Mouse (Mus musculus): ENCODE measurements at regions not wholly inside any gene's neighbourhood (a gene's known extent, or its start where the extent isn't known, plus 50 kb on each side); places are given as distances from the start of the nearest gene placed in this dataset.
A peak's percentile ranks its signal among the peaks of the same experiment; 100 is the strongest.

DNA sequence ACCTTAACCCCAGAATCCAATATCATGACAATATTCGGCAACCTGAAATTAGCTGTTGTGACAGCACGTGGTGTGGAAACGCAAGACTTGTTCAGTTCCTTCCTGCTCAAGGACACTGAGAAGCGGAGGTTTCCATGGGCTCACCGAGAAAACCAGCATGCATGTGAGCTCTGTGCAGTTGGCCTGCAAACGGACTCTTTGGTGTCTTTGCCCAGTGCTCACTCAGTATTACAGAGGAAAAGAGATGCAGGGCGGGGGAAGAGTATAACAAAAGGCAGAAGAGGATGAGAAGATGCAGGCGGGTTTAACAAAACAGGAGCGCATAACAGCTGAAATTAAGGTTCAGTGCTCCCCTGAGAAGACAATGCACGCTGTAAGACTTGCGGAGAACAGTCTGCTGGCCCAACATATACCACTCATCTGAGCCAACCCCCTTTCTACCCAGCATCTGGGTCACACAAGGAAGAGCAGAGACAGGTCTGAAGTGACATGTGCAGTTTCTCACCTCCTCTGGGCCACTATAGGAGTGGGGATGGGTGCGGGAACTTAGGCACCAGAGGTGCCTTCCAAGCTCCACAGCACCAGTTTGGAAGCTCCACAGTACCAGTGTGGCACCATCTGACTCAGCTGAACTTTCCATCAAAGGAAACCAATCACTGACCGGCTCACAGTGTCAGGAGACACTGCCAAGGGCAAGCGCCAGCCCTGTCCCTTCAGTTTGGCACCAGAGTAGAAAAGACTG lies 133.6 kb upstream of the Klf7 start:
- no peak for TF ChIP-seq CTCF (IDR thresholded peaks at IDR 0.05)
- ChIA-PET POLR2A (no interaction called here), CTCF (interaction anchor here (1.1 kb wide), 1 partner anchor 26 kb away, joined by 3 read pairs; no protein-coding TSS in a partner anchor)
- DNase-seq (ENCODE audit: low read depth, low spot score) (no peak), ATAC-seq (no peak)
- no peaks in the 10 kb centered on the region for H3K27me3 ChIP-seq
- in situ Hi-C loops (cut with MboI; ENCODE audit: low pct_unique_long_range_greater_than_20kb) = no loop called here

GRCm38 (mm10) chr1:64254673-64255072 lies 132.6 kb upstream of the Klf7 start:
- H3K27me3 ChIP-seq = no peaks in the 10 kb centered on the region
- in situ Hi-C loops (cut with MboI; ENCODE audit: low pct_unique_long_range_greater_than_20kb) = no loop called here
- ChIA-PET POLR2A (no interaction called here), CTCF (interaction anchor here (1.0 to 1.1 kb wide), 3 partner anchors 10 to 50 kb away, joined by 3 read pairs; no protein-coding TSS in a partner anchor)
- DNase-seq (ENCODE audit: low read depth, low spot score) = no peak
- no peak for TF ChIP-seq CTCF (IDR thresholded peaks at IDR 0.05)
- ATAC-seq = no peak

DNA sequence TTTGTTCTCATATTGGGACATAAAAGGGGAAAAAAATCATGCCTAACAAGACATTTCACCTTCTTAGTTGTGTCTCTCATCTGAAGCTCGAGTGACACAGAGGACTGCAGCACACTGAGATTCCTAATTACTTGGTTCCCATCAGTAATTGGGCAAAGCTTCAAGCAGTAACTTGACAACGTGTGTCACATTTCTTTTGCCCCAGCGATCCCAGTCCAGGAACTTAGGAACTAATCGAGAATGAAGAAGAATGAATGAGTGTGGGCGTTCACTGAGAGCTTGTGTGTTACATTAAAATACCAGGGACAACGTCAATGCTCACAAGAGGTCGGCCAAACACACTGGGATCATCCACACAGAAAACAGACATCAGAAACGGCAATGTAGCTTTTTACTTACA lies 131.9 kb upstream of the Klf7 start:
- DNase-seq (ENCODE audit: low read depth, low spot score) (no peak), ATAC-seq (no peak)
- no peaks in the 10 kb centered on the region for H3K27me3 ChIP-seq
- ChIA-PET CTCF (interaction anchor here (1.0 kb wide), 2 partner anchors 10 to 51 kb away, joined by 3 read pairs; no protein-coding TSS in a partner anchor), POLR2A (no interaction called here)
- TF ChIP-seq CTCF (IDR thresholded peaks at IDR 0.05) = no peak
- in situ Hi-C loops (cut with MboI; ENCODE audit: low pct_unique_long_range_greater_than_20kb) = no loop called here

DNA sequence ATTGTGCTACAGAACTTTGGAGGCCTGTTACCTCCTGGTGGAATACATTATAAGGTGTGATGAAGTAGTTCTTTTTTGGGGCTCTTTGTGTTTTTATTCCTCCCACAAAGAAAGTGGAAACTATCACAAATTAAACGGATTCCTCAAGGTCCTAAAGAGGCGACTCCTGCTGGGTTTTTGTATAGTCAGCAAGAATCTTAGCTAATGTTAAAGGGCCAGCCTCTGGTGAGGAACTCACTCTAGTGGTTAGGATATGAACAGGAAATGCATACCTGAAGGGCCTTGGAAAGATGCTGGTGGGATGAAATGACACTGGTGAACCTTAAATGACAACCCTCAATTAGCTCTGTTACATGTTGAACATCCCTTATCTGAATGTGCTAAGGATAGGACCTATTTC lies 120.3 kb upstream of the Klf7 start:
- ATAC-seq (no peak), DNase-seq (ENCODE audit: low read depth, low spot score) (no peak)
- TF ChIP-seq CTCF (IDR thresholded peaks at IDR 0.05) = no peak
- ChIA-PET CTCF (no interaction called here), POLR2A (no interaction called here)
- H3K27me3 ChIP-seq = no peaks in the 10 kb centered on the region
- in situ Hi-C loops (cut with MboI; ENCODE audit: low pct_unique_long_range_greater_than_20kb) = no loop called here

DNA sequence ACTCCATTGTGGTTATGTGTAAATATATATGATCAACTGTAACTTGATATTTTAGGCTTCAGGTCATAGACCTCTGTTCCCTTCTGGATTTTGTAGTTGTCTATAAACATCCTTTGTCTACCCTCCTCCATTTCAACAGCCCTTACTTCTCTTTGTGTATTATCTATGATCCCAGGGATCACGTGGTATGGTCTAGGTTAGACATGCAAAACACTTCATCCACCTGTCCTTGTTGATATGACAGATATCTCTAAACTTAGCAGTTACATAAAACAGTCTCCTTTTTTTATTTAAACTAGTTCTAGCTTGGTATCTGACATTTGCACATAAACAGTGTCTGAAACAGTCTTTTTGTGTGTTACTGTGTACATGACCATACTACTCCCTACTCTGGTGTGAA lies 107.6 kb upstream of the Klf7 start:
- no peaks in the 10 kb centered on the region for H3K27me3 ChIP-seq
- CTCF ChIA-PET = interaction anchor here (1.0 kb wide), 1 partner anchor 25 kb away, joined by 3 read pairs; no protein-coding TSS in a partner anchor
- TF ChIP-seq CTCF (IDR thresholded peaks at IDR 0.05) = no peak
- in situ Hi-C loops (cut with MboI; ENCODE audit: low pct_unique_long_range_greater_than_20kb) = loop anchor here (5.0 to 10.0 kb wide), 2 partner anchors 87 to 215 kb away; no protein-coding TSS in a partner anchor
- no peak for DNase-seq (ENCODE audit: low read depth, low spot score)
- POLR2A ChIA-PET = no interaction called here
- no peak for ATAC-seq

DNA sequence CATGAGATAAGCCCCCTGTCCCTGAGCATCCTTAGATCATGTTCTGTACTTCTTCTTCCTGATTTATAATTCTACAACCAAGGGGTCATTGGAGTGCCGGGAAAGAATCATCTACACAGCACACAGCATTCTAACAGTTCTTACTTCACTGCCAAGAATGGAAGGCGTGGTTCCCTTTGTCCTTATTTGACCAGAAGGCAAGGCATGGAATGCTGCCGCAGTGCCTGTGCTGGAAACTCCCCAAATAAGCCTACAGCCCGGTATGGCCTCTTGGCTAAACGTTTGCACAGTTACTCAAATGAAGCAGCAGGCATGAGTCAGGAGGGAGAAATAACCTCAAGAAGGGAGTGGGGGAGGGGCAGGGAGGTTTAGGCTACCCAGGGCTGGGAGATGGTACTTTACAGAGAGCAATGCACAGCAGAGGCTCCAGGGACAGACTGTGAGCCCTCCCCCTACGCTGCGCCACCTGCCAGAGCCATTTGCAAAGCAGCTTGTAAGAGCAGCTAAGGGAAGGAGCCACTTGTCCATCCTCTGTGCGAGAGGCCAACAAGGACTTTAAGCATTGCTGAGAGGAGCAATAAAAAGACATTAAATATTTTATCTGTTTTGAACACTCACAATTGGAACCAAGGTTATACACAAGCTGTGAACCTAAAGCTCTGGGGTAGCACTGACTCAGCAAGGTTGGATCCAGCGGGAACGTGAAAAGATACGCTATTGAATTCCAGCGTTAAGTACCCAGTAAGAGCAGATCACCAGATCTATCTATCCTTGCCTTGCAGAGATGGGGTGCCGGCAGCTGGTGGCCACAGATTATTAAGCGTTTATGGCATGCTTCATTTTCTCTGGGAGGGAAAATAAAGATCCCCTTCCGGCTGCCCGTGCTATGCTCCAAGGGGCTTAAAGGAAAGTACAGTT lies 104.2 kb upstream of the Klf7 start:
- TF ChIP-seq CTCF (IDR thresholded peaks at IDR 0.05) = no peak
- DNase-seq (ENCODE audit: low read depth, low spot score) (peak; percentile 86), ATAC-seq (peak; percentile 91)
- ChIA-PET POLR2A (no interaction called here), CTCF (no interaction called here)
- in situ Hi-C loops (cut with MboI; ENCODE audit: low pct_unique_long_range_greater_than_20kb) = loop anchor here (5.0 to 10.0 kb wide), 2 partner anchors 84 to 219 kb away; no protein-coding TSS in a partner anchor
- no peaks in the 10 kb centered on the region for H3K27me3 ChIP-seq

GRCm38 (mm10) chr1:64223779-64224687 lies 102.0 kb upstream of the Klf7 start:
- DNase-seq (ENCODE audit: low read depth, low spot score) = no peak
- no peak for TF ChIP-seq CTCF (IDR thresholded peaks at IDR 0.05)

DNA sequence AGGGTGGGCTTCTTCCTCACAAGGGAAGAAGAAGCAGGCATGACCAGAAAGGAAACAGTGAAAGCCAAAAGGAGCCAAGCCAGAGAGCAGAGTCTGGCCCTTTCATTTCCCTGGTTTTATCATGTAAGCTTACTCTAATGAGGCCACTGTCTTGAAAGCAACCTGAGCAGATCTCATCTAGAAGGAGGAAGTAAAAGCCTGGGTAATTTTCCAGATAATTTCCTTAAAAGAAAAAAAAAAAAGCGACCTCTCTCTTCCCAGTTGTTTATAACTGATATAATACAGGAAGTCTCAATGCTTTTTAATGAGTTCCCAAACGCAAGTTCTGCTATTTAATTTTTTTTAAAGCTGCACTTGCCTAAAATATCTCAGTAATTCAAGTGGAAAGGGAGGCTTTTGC lies 100.4 kb upstream of the Klf7 start:
- ChIA-PET POLR2A (no interaction called here), CTCF (no interaction called here)
- no peak for ATAC-seq
- no peak for DNase-seq (ENCODE audit: low read depth, low spot score)
- in situ Hi-C loops (cut with MboI; ENCODE audit: low pct_unique_long_range_greater_than_20kb) = loop anchor here (10.0 kb wide), 1 partner anchor 222 kb away; no protein-coding TSS in a partner anchor
- H3K27me3 ChIP-seq = no peaks in the 10 kb centered on the region
- TF ChIP-seq CTCF (IDR thresholded peaks at IDR 0.05) = no peak

More at GRCm38 (mm10) chr1:64223779-64224687, 102.0 kb upstream of the Klf7 start:
- in situ Hi-C loops (cut with MboI; ENCODE audit: low pct_unique_long_range_greater_than_20kb) = loop anchor here (10.0 kb wide), 1 partner anchor 221 kb away; no protein-coding TSS in a partner anchor
- ATAC-seq = no peak
- CTCF ChIA-PET = interaction anchor here (1.2 kb wide), 1 partner anchor 19 kb away, joined by 4 read pairs; no protein-coding TSS in a partner anchor
- POLR2A ChIA-PET = interaction anchor here (1.0 kb wide), 1 partner anchor 102 kb away, joined by 5 read pairs; the partner anchor contains the start of gene Klf7
- H3K27me3 ChIP-seq = no peaks in the 10 kb centered on the region

GRCm38 (mm10) chr1:64220486-64220885 lies 98.4 kb upstream of the Klf7 start:
- TF ChIP-seq CTCF (IDR thresholded peaks at IDR 0.05) = no peak
- CTCF ChIA-PET = interaction anchor here (0.7 to 1.2 kb wide), 2 partner anchors 9 to 11 kb away, joined by 3 read pairs; no protein-coding TSS in a partner anchor
- POLR2A ChIA-PET = no interaction called here
- ATAC-seq = no peak
- no peak for DNase-seq (ENCODE audit: low read depth, low spot score)
- in situ Hi-C loops (cut with MboI; ENCODE audit: low pct_unique_long_range_greater_than_20kb) = loop anchor here (10.0 kb wide), 1 partner anchor 224 kb away; no protein-coding TSS in a partner anchor
- H3K27me3 ChIP-seq = no peaks in the 10 kb centered on the region
